Mouse (Mus musculus) neural tube, embryonic 13.5 days (tissue): ENCODE measurements at regions not wholly inside any gene's neighbourhood (a gene's known extent, or its start where the extent isn't known, plus 50 kb on each side); places are given as distances from the start of the nearest gene placed in this dataset.
"Not testable (repeated sequence)": the region's sequence is repeated elsewhere in the genome, so short reads cannot be mapped to it uniquely, and the experiment has no call there.

Experiments used
- ATAC-seq: fragments of 200-750 bp; cut with Nextera tagmentation; 2 replicates; pipeline ENCODE4 v1.8.0; 2017; ENCODE audit warnings: low read depth, mild to moderate bottlenecking, moderate TSS enrichment, moderate library complexity
- H3K27ac ChIP-seq: fragments of 300-500 bp; sonication (generic); replicated peaks from 2 replicates; pipeline ENCODE4 v1.5.1; 2015; ENCODE audit warnings: moderate library complexity, mild to moderate bottlenecking, inconsistent platforms
- H3K27me3 ChIP-seq: fragments of 300-500 bp; sonication (generic); 2 replicates; pipeline ENCODE4 v1.6.1; 2015; ENCODE audit warnings: mild to moderate bottlenecking, inconsistent platforms
- H3K36me3 ChIP-seq: fragments of 300-500 bp; sonication (generic); 2 replicates; pipeline ENCODE4 v1.6.1; 2015; ENCODE audit warnings: mild to moderate bottlenecking, inconsistent platforms
- H3K4me1 ChIP-seq: fragments of 300-500 bp; sonication (generic); replicated peaks from 2 replicates; pipeline ENCODE4 v1.6.1; 2015; ENCODE audit warnings: inconsistent platforms
- H3K4me2 ChIP-seq: fragments of 300-500 bp; sonication (generic); 2 replicates; pipeline ENCODE4 v1.6.1; 2015; ENCODE audit warnings: inconsistent platforms, mild to moderate bottlenecking, moderate library complexity
- H3K4me3 ChIP-seq: fragments of 300-500 bp; sonication (generic); 2 replicates; pipeline ENCODE4 v1.5.1; 2015; ENCODE audit warnings: mild to moderate bottlenecking, inconsistent platforms
- H3K9ac ChIP-seq: fragments of 300-500 bp; sonication (generic); 2 replicates; pipeline ENCODE4 v1.6.1; 2015; ENCODE audit warnings: moderate library complexity, mild to moderate bottlenecking, inconsistent platforms
- H3K9me3 ChIP-seq: fragments of 300-500 bp; sonication (generic); 2 replicates; pipeline ENCODE4 v1.6.1; 2016; ENCODE audit warnings: inconsistent platforms
- WGBS: fragments of 180-500 bp; shearing (Covaris S2); methylation state at CpG from one replicate; pipeline ENCODE4 v1.1.7; 2015; 5-methylcytosine and 5-hydroxymethylcytosine counted together

GRCm38 (mm10) chr6:95058017-95058416, 59.0 kb upstream of the Kbtbd8 start:
- 53% methylated on average over 4 of the region's 4 CpGs for WGBS
- no peak for ATAC-seq
- Histone ChIP-seq H3K27me3 (no peaks in the 10 kb centered on the region), H3K27ac (no peak overlapping the region), H3K9ac (no peak overlapping the region), H3K4me2 (no peak overlapping the region), H3K36me3 (no peaks in the 10 kb centered on the region), H3K4me1 (no peaks in the 10 kb centered on the region), H3K4me3 (no peak overlapping the region), H3K9me3 (no peaks in the 10 kb centered on the region)

DNA sequence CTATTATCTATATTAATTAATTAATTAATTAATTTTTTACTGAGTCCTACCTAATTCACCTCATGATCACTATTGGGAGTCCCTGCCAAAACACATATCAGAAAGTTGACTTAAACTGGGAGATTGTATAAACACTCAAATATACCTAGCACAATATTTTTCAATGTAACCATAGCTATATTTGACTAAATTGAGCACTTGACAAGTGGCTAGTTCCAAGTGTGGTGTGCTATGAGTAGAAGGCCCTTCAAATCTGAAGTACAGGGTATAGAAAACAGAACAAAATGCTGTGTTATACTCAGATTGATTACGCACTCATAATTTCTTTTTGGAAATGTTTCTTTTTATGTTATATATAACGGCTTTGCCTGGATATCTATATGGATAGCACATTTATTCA, 60.8 kb upstream of the Kbtbd8 start:
- H3K4me1 ChIP-seq = no peaks in the 10 kb centered on the region
- no peaks in the 10 kb centered on the region for H3K9me3 ChIP-seq
- no peak for ATAC-seq
- H3K27me3 ChIP-seq = no peaks in the 10 kb centered on the region
- no peak overlapping the region for H3K9ac ChIP-seq
- H3K36me3 ChIP-seq = no peaks in the 10 kb centered on the region
- 89% methylated on average over 2 of the region's 2 CpGs for WGBS
- no peak overlapping the region for H3K4me2 ChIP-seq
- H3K4me3 ChIP-seq = no peak overlapping the region
- no peak overlapping the region for H3K27ac ChIP-seq

DNA sequence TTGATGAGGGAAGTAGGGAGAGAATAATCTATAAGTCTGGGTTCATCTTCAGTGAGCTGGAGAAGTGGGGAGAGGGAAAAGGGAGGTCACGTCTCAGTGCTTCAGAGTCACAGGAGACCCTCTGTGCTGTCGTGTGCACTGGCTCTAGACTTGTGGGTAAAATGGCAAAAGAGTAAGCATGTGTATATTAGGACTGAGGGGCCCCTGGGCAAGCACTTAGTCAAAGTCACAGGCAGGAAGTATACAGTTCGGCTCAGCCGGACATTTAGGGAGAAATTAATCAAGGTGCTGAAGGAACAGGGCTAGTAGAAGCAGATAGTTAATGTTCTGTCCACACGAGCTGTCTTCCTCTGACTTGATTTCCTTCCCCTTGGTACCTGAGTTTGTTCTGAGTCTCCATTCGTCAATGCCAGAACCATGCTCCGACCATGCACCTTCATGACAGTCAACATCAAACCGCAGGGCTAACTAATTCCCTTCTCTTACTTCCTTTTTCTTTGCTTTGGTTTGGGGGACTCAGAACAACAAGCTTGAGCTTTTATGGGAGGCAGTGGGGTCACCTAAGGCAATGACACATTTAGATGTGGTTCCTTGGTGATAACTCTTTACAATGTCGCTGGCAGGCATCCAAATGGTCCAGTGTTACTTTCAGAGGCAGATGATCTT, 63.2 kb upstream of the Kbtbd8 start:
- Histone ChIP-seq H3K36me3 (no peaks in the 10 kb centered on the region), H3K4me1 (no peaks in the 10 kb centered on the region), H3K27ac (no peak overlapping the region), H3K9me3 (no peaks in the 10 kb centered on the region), H3K9ac (no peak overlapping the region), H3K4me2 (no peak overlapping the region), H3K27me3 (no peaks in the 10 kb centered on the region), H3K4me3 (no peak overlapping the region)
- WGBS = 67% methylated on average over 9 of the region's 9 CpGs
- no peak for ATAC-seq

DNA sequence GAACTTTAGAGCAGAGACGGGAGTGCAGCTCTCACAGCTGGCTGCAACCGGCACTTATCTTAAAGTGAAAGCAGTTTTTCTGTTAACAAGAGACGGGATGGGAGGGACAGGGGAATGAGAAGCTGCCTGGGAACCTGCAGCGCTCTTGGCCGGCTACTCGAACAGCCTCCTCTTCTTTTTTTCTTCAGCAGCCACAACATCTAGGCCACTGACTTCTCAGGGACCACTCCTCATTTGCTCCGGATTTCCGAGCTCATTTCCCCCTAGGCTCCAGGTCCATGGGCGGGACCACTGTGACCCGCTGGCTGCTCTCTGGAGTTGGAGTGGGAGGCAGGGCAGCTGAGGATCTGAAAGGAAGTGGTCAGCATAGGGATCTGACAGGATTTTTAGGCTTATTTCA, 75.7 kb upstream of the Kbtbd8 start:
- not testable (repeated sequence) for H3K4me1 ChIP-seq, H3K27ac ChIP-seq, ATAC-seq, H3K4me2 ChIP-seq, H3K9me3 ChIP-seq, H3K36me3 ChIP-seq, H3K4me3 ChIP-seq, H3K9ac ChIP-seq, H3K27me3 ChIP-seq
- WGBS = 26% methylated on average over 7 of the region's 10 CpGs

- H3K4me3 ChIP-seq = no peak overlapping the region
- H3K4me2 ChIP-seq = no peak overlapping the region
- no peaks in the 10 kb centered on the region for H3K9me3 ChIP-seq
- 14% methylated on average over 4 of the region's 4 CpGs for WGBS
- H3K9ac ChIP-seq = no peak overlapping the region
- no peak for ATAC-seq
- H3K36me3 ChIP-seq = no peaks in the 10 kb centered on the region
- H3K4me1 ChIP-seq = peaks cover 8% of the 10 kb centered on the region; the same call in 1 of the 2 replicates
- H3K27ac ChIP-seq = no peak overlapping the region
- H3K27me3 ChIP-seq = no peaks in the 10 kb centered on the region
Measured at GRCm38 (mm10) chr6:95024239-95024638, 92.8 kb upstream of the Kbtbd8 start.

DNA sequence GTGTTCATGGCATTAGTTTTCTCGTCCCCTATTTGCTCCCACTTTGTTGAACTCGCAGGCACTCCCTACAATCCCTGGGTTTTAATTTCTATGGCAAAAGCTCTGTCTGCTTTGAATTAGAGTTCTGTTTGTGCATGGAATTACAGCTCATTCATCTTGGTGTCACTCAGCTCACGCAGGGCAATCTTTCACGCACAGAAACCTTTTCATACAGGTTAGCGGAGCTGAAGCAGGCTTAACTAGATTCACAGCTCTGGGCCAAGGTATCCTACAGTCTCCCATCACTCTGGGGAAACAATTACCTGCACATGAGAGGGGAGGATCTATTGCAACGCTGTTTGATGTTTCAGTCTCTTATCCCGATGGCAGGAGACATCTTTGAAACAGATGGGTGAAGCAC, 95.3 kb upstream of the Kbtbd8 start:
- Histone ChIP-seq H3K27ac (no peak overlapping the region), H3K4me3 (no peak overlapping the region), H3K9ac (no peak overlapping the region), H3K27me3 (no peaks in the 10 kb centered on the region), H3K9me3 (no peaks in the 10 kb centered on the region), H3K4me2 (no peak overlapping the region), H3K36me3 (no peaks in the 10 kb centered on the region), H3K4me1 (peaks cover 15% of the 10 kb centered on the region)
- WGBS = 25% methylated on average over 7 of the region's 7 CpGs
- no peak for ATAC-seq

- H3K9me3 ChIP-seq = no peaks in the 10 kb centered on the region
- H3K9ac ChIP-seq = no peak overlapping the region
- no peaks in the 10 kb centered on the region for H3K27me3 ChIP-seq
- H3K4me1 ChIP-seq = peaks cover 11% of the 10 kb centered on the region; the same call in 1 of the 2 replicates
- 30% methylated on average over 4 of the region's 4 CpGs for WGBS
- no peak overlapping the region for H3K4me3 ChIP-seq
- no peak for ATAC-seq
- H3K36me3 ChIP-seq = no peaks in the 10 kb centered on the region
- H3K27ac ChIP-seq = no peak overlapping the region
- H3K4me2 ChIP-seq = no peak overlapping the region
Measured at GRCm38 (mm10) chr6:95017911-95018310, 99.1 kb upstream of the Kbtbd8 start.

- H3K4me3 ChIP-seq = no peak overlapping the region
- no peaks in the 10 kb centered on the region for H3K9me3 ChIP-seq
- H3K27ac ChIP-seq = no peak overlapping the region
- WGBS = 36% methylated on average over 3 of the region's 3 CpGs
- no peak for ATAC-seq
- H3K36me3 ChIP-seq = no peaks in the 10 kb centered on the region
- H3K9ac ChIP-seq = no peak overlapping the region
- H3K4me2 ChIP-seq = no peak overlapping the region
- no peaks in the 10 kb centered on the region for H3K27me3 ChIP-seq
- H3K4me1 ChIP-seq = peaks cover 11% of the 10 kb centered on the region; the same call in 1 of the 2 replicates
Measured at GRCm38 (mm10) chr6:95017484-95017883, 99.6 kb upstream of the Kbtbd8 start.

- ATAC-seq = no peak
- H3K4me1 ChIP-seq = peaks cover 11% of the 10 kb centered on the region; the same call in 1 of the 2 replicates
- no peaks in the 10 kb centered on the region for H3K36me3 ChIP-seq
- H3K9ac ChIP-seq = no peak overlapping the region
- no peak overlapping the region for H3K4me2 ChIP-seq
- no peak overlapping the region for H3K27ac ChIP-seq
- H3K9me3 ChIP-seq = no peaks in the 10 kb centered on the region
- no peak overlapping the region for H3K4me3 ChIP-seq
- H3K27me3 ChIP-seq = no peaks in the 10 kb centered on the region
- WGBS = 30% methylated on average over 5 of the region's 5 CpGs
Measured at GRCm38 (mm10) chr6:95013096-95013495, 103.9 kb upstream of the Kbtbd8 start.

GRCm38 (mm10) chr6:95006485-95006884, 110.6 kb upstream of the Kbtbd8 start:
- ATAC-seq = no peak
- no peak overlapping the region for H3K4me3 ChIP-seq
- no peaks in the 10 kb centered on the region for H3K36me3 ChIP-seq
- 79% methylated on average over 2 of the region's 2 CpGs for WGBS
- H3K9me3 ChIP-seq = no peaks in the 10 kb centered on the region
- H3K4me2 ChIP-seq = no peak overlapping the region
- H3K4me1 ChIP-seq = no peaks in the 10 kb centered on the region
- no peaks in the 10 kb centered on the region for H3K27me3 ChIP-seq
- no peak overlapping the region for H3K9ac ChIP-seq
- H3K27ac ChIP-seq = no peak overlapping the region

DNA sequence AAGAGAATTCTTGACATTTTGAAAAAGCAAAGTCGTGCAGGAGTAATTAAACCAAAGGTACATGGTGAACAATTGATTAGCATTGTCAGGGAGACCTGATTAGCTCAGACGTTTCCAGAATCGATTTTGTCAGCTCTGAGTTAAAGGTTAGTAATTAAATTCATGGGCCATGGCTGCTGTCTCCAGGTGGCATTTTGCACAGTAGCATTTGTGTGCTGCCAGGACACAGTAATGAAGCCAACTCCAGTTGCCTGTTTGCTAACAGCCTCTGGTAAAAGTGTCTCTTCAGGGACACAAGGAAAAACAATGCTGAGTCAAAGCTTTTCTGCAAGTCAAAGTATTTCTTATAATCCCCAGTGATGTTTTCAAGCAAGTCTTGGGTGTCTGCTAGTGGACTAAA, 113.3 kb upstream of the Kbtbd8 start:
- Histone ChIP-seq H3K9ac (no peak overlapping the region), H3K4me3 (no peak overlapping the region), H3K36me3 (no peaks in the 10 kb centered on the region), H3K4me1 (no peaks in the 10 kb centered on the region), H3K9me3 (no peaks in the 10 kb centered on the region), H3K27me3 (no peaks in the 10 kb centered on the region), H3K4me2 (no peak overlapping the region), H3K27ac (no peak overlapping the region)
- WGBS = 32% methylated on average over 3 of the region's 3 CpGs
- no peak for ATAC-seq

- H3K4me2 ChIP-seq = no peak overlapping the region
- no peaks in the 10 kb centered on the region for H3K9me3 ChIP-seq
- no peak overlapping the region for H3K9ac ChIP-seq
- no peaks in the 10 kb centered on the region for H3K27me3 ChIP-seq
- WGBS = 83% methylated on average over 4 of the region's 4 CpGs
- no peak overlapping the region for H3K27ac ChIP-seq
- H3K36me3 ChIP-seq = no peaks in the 10 kb centered on the region
- H3K4me3 ChIP-seq = no peak overlapping the region
- no peaks in the 10 kb centered on the region for H3K4me1 ChIP-seq
- ATAC-seq = no peak
Measured at GRCm38 (mm10) chr6:94999562-94999961, 117.5 kb upstream of the Kbtbd8 start.

DNA sequence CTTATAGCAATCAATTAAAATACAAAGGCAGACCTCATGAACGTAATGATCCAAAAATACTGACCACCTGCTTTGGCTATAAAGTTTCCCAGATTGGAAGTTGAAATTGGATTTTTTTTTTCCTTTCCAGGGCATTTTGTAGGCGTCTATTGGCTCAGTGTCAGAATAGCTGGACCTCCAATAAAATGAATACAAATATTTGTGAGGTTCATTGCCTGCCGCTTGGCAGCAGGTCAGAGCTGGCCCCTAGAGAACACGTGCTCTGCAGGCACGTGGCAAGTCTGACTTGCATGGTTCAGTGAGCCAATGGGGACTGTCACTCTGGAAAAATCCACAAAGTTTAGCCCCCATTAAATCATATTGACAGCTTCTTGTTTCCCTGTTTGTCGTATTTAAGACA, 118.0 kb upstream of the Kbtbd8 start:
- Histone ChIP-seq H3K27me3 (no peaks in the 10 kb centered on the region), H3K4me3 (no peak overlapping the region), H3K4me2 (no peak overlapping the region), H3K36me3 (no peaks in the 10 kb centered on the region), H3K9me3 (no peaks in the 10 kb centered on the region), H3K27ac (no peak overlapping the region), H3K4me1 (no peaks in the 10 kb centered on the region), H3K9ac (no peak overlapping the region)
- WGBS = 49% methylated on average over 6 of the region's 6 CpGs
- no peak for ATAC-seq
